Mouse (Mus musculus) left cerebral cortex, postnatal 10 days (tissue): ENCODE results near the gene Adprhl2. TPM values are rescaled to one million over a fixed set of nuclear protein-coding genes. Genes with fewer than 3 reads are reported as not detected.

ENCODE experiments used
- DNase-seq, 2 experiments: peaks; one replicate each; pipeline ENCODE4 v3.0.0; 2021 to 2022; ENCODE audit warnings: low spot score in 2 of 2, mixed read lengths in 1 of 2; ENCODE audit errors: extremely low spot score in 1 of 2
- intact Hi-C: fragments of 180-260 bp; cut with DNase I; formaldehyde crosslinking; loops from one replicate; pipeline ENCODE4 v1.15.1; 2025
- total RNA-seq, 2 experiments: library from RNA; stranded (reverse); gene quantifications; 2 replicates each; pipeline ENCODE4 v1.2.3; 2021

Adprhl2 gene
- total RNA-seq, 2 experiments from 2014 or later, result 25.1 to 29.6 TPM

GRCm38 (mm10) chr4:126310344-126310743 is 11.2 kb downstream of the Adprhl2 start:
- intact Hi-C loops, result loop anchor here (5.0 kb wide), 1 partner anchor 33 kb away; no protein-coding TSS in a partner anchor
- DNase-seq, result no peak

- DNase-seq, result peak; percentile 71 to 88
- intact Hi-C loops, result loop anchor here (5.0 kb wide), 1 partner anchor 33 kb away; no protein-coding TSS in a partner anchor
Measured at GRCm38 (mm10) chr4:126309922-126310309, 11.6 kb downstream of the Adprhl2 start.

- peak in 1 of 2 experiments; percentile 55 for DNase-seq
- intact Hi-C loops, result no loop called here
Measured at GRCm38 (mm10) chr4:126309211-126309921, 12.1 kb downstream of the Adprhl2 start.

GRCm38 (mm10) chr4:126306827-126307226 is 14.7 kb downstream of the Adprhl2 start:
- intact Hi-C loops, result no loop called here
- DNase-seq, result no peak

- intact Hi-C loops, result no loop called here
- no peak for DNase-seq
Measured at GRCm38 (mm10) chr4:126306058-126306457, 15.4 kb downstream of the Adprhl2 start.

- intact Hi-C loops, result no loop called here
- DNase-seq, result no peak
Measured at GRCm38 (mm10) chr4:126305428-126305827, 16.1 kb downstream of the Adprhl2 start.

- intact Hi-C loops, result no loop called here
- no peak for DNase-seq
Measured at GRCm38 (mm10) chr4:126303877-126304276, 17.6 kb downstream of the Adprhl2 start.

- intact Hi-C loops, result no loop called here
- no peak for DNase-seq
Measured at GRCm38 (mm10) chr4:126301584-126302309, 19.8 kb downstream of the Adprhl2 start.

- intact Hi-C loops, result no loop called here
- DNase-seq, result no peak
Measured at GRCm38 (mm10) chr4:126300916-126301583, 20.5 kb downstream of the Adprhl2 start.

GRCm38 (mm10) chr4:126296617-126297101 is 24.8 kb downstream of the Adprhl2 start:
- DNase-seq, result peak in 1 of 2 experiments; percentile 77
- intact Hi-C loops, result no loop called here

- DNase-seq, result no peak
- intact Hi-C loops, result no loop called here
Measured at GRCm38 (mm10) chr4:126295937-126296336, 25.6 kb downstream of the Adprhl2 start.

GRCm38 (mm10) chr4:126295152-126295551 is 26.4 kb downstream of the Adprhl2 start:
- intact Hi-C loops, result no loop called here
- no peak for DNase-seq

- intact Hi-C loops, result no loop called here
- no peak for DNase-seq
Measured at GRCm38 (mm10) chr4:126291196-126291595, 30.3 kb downstream of the Adprhl2 start.

- intact Hi-C loops, result no loop called here
- DNase-seq, result no peak
Measured at GRCm38 (mm10) chr4:126290314-126290713, 31.2 kb downstream of the Adprhl2 start.

- intact Hi-C loops, result no loop called here
- no peak for DNase-seq
Measured at GRCm38 (mm10) chr4:126288085-126288666, 33.3 kb downstream of the Adprhl2 start.

- DNase-seq, result no peak
- intact Hi-C loops, result no loop called here
Measured at GRCm38 (mm10) chr4:126287302-126287995, 34.1 kb downstream of the Adprhl2 start.

- no peak for DNase-seq
- intact Hi-C loops, result no loop called here
Measured at GRCm38 (mm10) chr4:126286492-126286891, 35.0 kb downstream of the Adprhl2 start, which contains the start of gene Col8a2. Gene Col8a2 (plus strand): TSS chr4:126286793.

GRCm38 (mm10) chr4:126283582-126283981 is 37.9 kb downstream of the Adprhl2 start:
- DNase-seq, result no peak
- intact Hi-C loops, result no loop called here
